Mouse (Mus musculus): ENCODE measurements around the gene Sphk1.

Sphk1 gene

DNA sequence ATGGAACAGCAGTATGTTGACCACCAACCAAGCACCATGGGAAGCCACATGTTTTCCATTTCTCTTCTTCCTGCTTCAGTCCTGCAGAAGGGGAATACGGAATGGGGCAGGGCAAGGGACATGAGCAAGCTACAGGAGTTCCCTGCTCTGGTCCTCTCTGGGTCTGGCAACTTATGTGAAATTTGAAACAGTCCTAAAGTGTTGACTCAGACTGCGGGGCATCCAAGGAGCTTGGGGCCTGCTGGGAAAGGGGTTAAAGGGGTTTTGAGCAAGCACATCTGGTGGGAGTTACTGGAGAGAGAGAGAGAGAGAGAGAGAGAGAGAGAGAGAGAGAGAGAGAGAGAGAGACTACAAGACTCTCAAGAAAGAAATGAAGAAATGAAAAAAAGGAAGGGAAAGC is 22.0 kb upstream of the Sphk1 start:
- DNase-seq (ENCODE audit: low read depth, low spot score), result no peak

DNA sequence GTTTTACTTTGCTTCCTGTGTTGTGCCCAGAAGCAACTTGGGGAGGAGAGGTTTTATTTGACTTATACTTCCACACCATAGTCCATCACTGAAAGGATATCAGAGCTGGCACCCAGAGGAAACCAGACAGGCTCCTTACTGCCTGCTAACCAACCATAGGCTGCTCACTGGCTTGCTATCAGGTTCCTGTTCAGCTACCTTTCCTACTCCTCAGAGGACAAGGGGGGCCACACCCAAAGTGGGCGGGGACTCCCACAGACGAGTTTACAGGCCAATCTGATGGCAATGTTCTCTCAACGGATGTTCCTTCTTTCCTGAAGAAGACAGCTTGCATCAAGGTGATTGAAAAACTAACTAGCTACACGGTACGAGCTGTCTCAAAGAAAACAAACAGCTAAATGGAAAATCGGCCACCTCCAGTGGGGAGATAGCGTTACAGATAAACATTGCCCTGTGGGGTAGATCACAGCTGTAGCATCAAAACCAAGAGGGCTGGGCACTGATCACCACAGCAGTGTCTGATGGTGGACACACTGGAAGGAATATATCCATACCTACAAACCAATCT is 19.3 kb upstream of the Sphk1 start:
- DNase-seq (ENCODE audit: low read depth, low spot score), result peak; percentile 67

DNA sequence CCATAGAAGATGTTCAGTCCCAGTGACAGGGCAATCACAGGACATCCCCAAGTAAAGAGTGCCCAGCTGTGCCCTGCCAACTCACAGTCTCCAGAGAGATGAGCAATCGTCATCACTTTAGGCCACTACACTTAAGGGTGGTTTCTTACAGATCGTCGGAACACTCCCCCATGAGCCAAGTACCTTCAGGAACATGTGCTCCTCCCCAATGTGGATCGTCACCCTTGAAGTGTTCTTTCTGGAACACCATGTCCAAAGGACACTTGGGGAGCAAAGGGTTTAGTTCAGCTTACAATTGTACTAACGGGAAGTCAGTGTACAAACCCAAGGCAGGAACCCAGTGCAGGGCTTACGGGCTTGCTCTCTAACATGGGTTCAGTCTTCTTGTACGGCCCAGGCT is 18.6 kb upstream of the Sphk1 start:
- no peak for DNase-seq (ENCODE audit: low read depth, low spot score)

DNA sequence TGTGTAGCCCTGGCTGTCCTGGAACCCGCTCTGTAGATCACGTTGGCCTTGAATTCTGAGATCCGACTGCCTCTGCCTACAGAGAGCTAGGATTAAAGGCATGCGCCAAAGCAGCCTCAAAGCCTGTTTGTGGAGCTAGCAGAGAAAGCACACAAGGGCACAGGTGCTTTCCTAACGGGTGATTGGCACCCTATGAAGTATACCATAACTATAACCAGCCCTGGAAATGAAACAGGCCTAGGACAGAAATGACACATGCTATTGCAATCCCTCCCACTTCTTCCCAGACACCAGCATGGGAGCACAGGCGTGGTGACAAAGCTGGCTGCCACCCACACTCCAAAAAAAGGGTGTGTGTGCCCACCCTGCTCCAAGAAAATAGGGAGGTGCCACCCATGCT is 17.7 kb upstream of the Sphk1 start:
- no peak for DNase-seq (ENCODE audit: low read depth, low spot score)

DNA sequence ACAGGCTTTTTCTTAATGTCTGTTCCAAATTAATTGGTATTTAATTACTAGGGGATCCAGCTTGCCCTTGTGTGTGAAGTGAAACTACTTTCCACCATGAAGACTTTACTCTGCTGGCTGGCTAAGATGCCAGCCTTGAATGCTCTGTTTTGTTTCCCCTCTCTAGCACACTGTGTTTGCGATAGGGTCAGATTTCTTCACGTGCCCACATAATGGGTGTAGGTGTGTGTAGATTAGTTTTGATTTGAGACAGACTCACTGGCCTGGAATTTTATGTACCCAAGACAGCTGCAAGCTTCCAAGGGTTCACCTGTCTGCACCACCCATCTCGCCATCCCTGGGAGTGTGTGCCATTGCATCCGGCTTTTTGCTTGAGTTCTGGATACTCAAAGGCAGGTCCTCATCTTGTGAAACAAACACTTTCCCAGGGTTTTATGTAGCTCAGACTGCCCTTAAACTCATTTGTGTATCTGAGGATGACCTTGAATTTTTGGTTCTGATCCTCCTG is 17.1 kb upstream of the Sphk1 start:
- DNase-seq (ENCODE audit: low read depth, low spot score), result no peak

DNA sequence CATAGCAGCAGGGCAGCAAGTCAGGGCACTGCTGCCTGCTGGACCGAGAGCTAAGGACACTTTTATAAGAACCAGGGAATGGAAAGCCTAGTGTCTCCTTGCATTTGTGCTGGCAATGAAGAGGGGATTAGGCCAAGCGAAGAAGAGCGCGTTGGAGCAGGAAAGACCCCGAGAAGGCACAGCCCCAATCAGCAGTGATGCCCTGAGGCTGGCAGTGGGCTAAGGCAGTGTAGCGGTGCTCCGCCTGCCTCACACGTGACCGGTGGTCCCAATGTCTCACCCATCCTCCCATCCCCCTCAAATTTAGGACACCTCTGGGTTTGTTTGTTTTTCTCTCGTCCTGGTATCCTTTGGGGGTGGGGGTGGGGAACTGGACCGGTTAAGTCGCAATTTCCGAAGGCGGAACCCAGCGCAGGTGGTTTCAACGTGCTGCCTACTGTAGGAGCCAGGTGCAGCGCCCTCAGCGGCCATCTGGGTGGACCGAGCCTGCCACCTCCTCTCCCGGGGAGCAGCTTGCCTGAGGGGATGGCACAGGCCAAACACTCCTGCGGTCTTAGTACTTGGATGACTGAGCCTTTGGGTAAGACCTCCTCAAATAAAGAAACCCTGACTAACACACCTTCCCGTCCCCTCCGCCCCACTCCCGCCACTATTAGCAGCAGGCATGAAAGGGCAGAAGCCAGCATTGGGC is 15.2 kb upstream of the Sphk1 start:
- DNase-seq (ENCODE audit: low read depth, low spot score), result no peak

DNA sequence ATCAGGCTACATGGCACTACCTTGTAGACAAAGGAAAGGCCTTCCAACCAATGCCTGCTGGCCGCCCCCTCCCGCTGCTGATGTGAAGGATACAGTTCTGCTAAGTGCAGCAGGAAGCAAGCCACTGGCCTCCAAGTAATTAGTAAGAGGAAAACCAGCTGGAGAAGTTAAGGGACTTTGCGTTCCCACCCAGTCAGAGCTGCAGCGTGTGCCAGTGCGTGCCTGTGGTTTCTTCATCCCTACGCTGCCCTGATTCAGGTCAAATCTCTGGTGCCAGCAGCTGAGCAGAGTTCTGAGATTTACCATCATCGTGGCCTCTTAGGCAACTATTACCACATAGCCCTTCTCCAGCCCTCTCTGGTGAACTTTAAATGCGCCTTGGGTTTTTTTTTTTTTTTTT is 12.2 kb upstream of the Sphk1 start:
- DNase-seq (ENCODE audit: low read depth, low spot score), result no peak

DNA sequence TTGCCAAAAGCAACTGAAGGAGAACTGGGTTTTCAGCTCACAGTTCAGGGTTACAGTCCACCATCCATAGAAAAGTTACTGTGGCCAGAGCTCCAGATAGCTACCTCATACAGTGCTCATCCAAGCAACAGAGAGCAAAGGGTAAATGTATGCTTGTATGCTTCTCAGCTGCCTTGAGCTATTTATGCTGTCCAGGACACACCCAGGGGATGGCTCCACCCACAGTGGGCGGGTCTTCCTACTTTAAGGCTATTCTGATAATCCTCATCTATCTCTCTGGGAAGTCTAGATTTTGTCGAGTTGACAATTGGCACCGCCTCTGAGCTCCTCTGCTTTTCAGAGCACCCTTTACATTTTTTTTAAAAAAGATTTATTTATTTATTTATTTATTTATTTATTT is 9.6 kb upstream of the Sphk1 start:
- DNase-seq (ENCODE audit: low read depth, low spot score), result peak; percentile 63

DNA sequence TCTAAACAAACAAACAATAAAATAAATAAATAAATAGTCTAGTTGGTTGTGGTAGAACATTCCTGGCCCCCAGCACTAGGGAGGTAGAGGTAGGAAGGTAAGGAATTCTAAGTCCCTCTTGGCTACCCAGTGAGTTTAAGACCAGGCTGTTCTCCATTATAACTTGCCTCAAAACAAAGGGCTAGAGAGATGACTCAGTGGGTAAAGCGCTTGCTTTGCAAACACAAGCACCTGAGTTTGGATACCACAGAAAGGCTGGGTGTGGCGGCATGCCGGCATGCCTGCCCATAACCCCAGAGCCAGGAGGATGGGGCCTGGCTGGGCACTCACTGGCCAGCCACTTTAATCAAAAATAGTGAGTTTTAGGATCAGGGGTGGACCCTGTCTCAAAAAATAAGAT is 8.7 kb upstream of the Sphk1 start:
- DNase-seq (ENCODE audit: low read depth, low spot score), result no peak

DNA sequence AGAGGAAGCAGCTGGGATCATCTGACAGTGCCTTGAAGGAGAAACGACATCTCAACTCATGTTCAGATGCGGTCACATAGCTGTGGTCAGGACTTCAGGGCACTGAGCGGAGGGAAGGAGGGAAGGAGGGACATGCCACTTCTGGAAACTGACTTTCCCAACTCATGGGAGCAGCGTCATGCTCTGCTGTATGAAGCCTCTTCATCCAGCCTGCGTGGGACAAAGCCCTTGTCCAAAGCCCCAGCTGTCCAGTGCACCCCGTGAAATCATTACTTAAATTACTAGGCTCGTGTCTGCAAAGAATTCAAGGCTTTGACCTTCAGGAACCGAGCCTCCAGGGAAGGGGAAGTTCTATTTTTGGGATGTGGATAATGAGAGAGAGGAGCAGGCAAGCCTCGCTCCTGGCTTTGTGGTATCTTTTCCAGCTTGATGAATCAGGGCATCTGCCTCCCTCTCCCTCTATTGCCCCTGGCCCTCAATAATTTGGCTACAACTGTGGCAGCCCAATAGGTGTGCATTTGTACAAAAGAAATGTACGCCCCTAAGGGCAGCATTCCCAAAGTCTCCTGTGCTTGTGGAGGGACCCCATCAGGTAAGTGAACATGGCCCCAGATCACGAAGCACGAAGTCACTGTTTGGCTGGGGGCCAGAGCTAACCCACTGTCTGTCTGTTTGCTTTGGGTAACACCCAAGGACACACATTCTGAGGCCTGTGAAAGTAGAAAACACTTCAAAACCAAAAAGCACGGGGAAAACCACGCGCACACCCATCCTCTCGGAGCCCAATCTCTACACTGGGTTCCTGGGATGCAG is 7.6 kb upstream of the Sphk1 start:
- no peak for DNase-seq (ENCODE audit: low read depth, low spot score)

DNA sequence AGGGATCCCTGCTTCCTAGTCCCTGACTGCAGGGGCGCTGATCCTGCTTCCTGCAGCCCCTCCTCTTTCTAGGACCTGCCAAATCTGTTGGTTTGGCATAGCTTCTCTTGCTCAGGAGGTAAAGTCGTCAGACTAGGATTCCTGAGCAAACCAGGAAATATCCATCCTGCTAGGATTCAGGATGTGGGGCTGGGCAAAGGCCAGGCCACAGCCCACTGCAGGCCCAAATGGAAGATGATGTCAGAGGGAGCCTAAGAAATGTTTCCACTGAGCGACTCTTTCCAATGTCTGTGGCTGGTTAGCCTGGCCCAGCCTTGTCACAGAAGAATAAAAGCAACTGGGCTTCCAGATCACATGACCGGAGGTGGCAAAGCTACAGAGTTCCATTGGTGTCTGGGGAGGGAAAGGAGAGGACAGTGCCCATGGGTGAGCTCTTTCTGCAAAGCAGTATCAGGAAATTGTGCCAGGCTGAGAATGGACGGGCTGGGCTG is 7.0 kb upstream of the Sphk1 start:
- no peak for DNase-seq (ENCODE audit: low read depth, low spot score)

DNA sequence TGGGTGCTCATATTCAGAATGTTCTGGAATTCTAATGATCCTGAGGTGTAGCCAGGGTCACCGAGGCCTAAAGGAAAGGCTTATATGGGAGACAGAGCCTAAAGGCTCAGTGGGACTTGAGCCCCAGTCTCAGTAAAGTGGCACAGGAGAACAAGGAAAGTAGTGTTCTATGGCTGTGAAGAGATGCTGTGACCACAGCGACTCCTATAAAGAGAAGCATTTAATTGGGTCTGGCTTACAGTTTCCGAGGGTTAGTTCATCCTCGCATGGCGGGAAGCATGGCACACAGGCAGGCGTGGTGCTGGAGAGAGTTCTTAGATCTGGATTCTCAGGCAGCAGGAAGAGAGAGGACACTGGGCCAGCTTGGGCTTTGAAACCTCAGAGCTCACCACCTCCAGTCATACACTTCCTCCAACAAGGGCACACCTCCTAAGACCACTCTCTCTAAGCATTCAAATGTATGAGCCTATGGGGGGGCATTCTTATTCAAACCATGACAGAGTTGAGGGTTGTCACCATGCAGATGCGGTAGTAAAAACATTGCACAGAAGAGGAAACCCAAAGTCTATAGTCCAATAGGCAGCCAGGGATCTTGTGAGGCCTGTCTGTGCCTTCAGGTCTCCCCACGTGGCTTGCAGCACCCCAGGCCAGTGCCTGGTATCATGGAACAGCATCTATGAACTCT is 1.9 kb upstream of the Sphk1 start:
- peak; percentile 70 for DNase-seq (ENCODE audit: low read depth, low spot score)

DNA sequence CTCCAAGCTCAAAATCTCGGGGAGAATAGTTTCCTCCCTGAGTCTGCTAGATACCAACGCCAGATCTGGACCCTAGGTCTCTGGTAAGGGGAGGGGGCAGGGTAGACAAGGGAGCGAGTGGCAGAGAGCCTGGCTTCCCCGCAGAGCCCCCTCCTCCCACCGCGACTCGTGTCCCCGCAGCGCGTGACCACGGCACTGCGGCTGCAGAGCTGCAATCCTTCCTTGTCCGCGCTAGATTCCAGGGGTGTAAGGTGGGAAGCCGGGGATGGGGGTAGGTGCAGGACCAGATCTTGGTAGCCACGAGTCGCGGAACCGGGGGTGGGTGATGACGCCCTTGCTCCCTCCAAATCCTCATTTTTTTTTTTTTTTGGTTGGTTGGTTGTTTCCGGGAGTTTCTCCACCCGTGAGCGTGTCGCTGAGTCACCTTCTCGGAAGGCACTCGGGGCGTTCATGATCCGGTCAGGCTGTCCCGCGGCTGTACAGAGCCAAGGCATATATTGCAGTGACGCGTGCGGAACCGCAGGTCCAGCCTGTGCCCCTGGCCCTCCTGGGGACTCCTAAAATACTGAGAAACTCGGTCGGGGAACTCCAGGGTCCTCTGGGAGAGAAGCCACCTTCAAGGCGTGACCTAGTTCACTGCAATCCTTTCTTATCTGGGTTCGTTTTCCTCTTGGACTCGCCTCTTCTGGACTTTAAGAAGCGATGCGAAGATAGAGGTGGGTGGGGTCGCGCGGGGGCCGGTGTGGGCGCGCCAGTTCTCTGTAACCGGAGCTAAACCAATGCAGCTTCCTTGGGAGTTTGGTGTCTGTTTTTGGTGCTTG is 856 bp downstream of the Sphk1 start:
- no peak for DNase-seq (ENCODE audit: low read depth, low spot score)

DNA sequence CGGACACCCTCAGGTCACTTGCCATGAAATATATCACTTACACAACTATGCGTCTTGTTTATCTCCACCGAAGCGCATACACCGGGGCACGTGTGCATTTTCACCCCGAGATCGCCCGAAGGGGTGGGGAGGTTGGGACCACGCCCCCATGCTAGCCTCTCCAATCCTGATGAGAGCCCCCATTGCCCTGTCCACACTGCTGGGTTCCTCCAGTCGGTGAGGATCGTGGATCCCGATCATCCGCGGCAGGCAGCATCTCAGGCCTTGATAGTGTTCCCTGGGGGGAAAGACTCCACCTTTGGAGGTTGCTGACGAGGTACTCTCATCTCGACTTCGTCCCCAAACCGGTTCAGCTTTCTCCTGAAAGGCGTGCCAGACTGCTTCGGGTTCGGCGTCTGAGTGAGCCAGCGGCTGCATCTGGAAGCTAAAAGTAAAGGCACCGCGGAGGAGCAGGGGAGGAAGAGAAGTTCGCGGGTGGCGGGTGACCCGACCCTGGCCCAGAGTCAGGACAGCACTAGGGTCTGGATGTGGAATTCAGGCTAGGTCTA is 1.6 kb downstream of the Sphk1 start:
- peak; percentile 69 for DNase-seq (ENCODE audit: low read depth, low spot score)

DNA sequence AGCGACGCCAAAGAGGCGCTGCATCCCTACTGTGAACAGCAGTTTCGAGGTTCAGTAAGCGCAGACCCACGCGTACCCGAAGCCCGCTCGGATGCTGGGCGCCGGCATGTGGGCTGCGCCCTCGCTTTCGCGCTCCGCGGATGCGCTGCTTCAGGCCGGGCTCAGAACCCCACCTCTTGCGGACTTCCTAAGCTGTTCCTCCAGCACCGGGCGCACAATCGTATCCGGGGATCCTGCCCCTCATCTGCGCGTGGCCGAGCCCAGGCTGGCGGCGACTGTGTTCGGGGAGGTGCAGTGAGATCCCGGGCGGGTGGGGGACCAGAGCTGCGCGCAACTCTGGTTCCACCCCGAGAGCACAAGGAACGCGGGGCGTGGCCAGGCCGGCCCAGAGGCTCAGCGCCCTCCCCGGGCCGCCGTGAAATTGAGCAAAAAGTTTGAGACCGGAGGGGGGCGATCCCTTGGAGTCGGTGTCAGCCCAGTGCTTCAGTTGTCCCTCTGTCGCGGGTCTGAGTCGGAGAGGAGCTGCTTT is 2.1 kb downstream of the Sphk1 start:
- peak; percentile 86 for DNase-seq (ENCODE audit: low read depth, low spot score)

DNA sequence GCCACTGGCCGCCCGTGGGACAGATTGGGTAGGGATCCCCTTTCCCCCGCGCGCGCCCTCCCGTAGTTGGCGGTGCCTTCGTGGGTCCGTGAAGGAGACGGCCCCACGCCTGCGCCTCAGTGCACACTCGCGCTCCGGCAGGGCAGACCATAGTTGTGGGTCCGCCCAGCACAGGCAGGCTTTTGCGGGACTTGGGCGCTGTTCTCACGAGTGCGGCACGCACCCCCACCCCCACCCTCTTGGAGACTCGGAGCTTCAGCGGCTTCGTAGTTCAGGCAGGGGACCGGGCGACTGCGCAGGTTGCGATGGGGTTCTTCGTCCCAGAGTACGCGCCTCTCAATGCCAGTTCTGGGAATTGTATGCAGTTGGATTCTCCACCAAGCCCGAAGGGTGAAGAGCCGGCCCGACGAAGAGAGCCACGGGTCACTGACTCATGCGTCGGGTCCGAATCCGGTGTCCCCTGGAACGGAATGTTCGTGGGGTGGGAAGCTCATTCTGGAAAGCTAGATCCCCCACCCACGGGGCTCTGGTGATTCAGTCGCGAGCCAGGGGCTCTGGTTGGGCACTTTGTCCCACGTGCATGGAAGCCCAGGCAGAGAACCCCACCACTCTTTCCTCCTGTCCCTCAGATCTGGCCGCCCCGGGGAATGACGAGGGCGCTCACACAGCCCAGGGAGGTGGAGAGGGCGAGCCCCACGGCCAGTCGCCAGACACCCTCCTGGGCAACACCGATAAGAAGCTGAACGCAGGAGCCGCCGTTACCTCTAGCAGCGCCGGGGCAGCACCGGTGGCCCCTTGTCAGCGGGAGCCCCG is 2.8 kb downstream of the Sphk1 start:
- peak; percentile 69 for DNase-seq (ENCODE audit: low read depth, low spot score)

DNA sequence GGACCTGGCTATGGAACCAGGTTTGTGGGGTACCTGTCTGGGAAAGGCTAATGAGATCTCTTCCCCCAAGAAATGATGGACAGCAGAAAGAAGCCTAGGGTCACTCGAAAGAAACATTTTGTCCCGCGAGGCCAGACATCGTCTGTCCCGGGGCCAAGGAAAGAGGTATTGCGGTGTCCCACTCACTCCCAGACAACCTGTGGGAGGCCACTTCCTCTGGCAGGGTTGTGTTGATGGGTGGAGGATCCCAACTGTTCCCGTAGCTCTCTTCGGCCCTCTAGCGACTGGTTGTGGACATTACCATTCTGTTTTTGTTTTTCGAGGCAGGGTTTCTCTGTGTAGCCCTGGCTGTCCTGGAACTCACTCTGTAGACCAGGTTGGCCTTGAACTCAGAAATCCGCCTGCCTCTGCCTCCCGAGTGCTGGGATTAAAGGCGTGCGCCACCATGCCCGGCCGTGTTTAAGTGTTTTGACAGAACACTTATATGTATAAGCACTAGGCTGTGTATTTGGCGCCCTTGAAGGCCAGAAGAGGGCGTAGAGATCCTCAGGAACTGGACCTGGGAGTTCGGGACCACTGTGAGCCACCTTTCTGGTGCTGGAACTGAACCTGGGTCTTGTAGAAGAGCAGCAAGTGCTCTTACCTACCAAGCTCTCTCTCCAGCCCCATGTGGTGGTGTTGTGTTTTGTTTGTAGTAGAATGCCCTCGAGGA is 3.6 kb downstream of the Sphk1 start:
- peak; percentile 92 for DNase-seq (ENCODE audit: low read depth, low spot score)

DNA sequence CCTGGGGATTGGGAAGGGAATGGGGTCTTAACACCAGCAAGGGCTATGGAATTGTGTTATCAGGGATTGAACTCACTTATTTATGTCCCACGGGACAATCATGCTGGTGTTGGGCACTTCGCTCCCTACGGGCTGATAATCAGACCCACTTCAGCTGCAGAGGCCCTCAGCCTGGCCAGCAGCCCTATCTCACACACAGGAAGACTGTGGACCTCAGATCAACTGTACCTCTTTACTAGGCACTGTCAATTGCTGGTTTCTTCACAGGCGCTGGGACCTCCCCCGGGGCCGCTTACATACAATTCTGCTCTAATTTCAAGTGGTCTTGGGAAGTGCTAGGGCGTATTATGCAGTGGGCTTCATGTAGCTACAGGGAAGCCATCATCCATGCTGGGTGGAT is 6.0 kb downstream of the Sphk1 start:
- no peak for DNase-seq (ENCODE audit: low read depth, low spot score)

DNA sequence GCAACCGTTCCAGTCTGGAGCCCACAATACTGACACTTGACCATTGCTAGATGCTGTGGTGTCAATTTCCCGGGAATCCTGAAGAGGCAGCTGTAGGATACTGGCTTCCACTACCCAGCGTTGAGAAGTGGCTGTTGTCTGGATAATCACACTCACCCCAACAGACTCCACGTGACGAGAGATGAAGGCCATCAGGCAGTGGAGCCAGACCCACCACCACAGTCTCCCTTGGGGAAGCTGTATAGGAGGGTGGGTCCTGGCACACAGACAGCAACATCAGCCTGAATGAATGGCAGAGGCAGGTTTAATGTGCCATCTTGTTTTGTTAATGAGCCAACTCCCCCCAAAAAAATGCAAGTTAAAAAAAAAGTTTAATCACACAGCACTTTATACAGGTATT is 6.7 kb downstream of the Sphk1 start:
- no peak for DNase-seq (ENCODE audit: low read depth, low spot score)
